ENCODE assay signal across 8 mouse cellular contexts in genomic region chr3:90465081-90465685, GRCm38 (mm10). TPM values are rescaled to one million over a fixed set of nuclear protein-coding genes. Genes with fewer than 3 reads are reported as not detected.
DNase-seq lines count a peak whose midpoint lies in the region; ATAC-seq lines count a peak whose summit lies in the region.

No protein-coding gene starts in this region.

- WGBS in limb, embryonic 13.5 days, result under 1% methylated on average over 75 of the region's 75 CpGs
- WGBS in midbrain, embryonic 15.5 days, result under 1% methylated on average over 75 of the region's 75 CpGs

- intact Hi-C loops in heart, postnatal 14 days (cut with DNase I), result loop anchor here (2.0 to 10.0 kb wide), 2 partner anchors 32 to 170 kb away; partner anchors contain the start of genes Gatad2b and Ints3

- peaks cover 70% of the 10 kb centered on the region for H3K27me3 ChIP-seq in limb, embryonic 13.5 days
- H3K27me3 ChIP-seq in midbrain, embryonic 15.5 days (replicated peaks), result peaks cover 41% of the 10 kb centered on the region

- DNase-seq in spleen, postnatal 10 days (ENCODE audit: low spot score in 2 of 2), result peak; percentile 33 to 35
- DNase-seq in spleen, postnatal 4 days (ENCODE audit: low spot score in 2 of 2), result no peak
- DNase-seq in embryo, embryonic 10.5 days (ENCODE audit: low spot score), result peak; percentile 50
- peak; percentile 42 to 50 for DNase-seq in heart, postnatal 14 days
- no peak for DNase-seq in right cerebral cortex, postnatal 36 days (ENCODE audit: low spot score in 2 of 2)
- no peak for DNase-seq in c-Kit-positive CD71-positive TER-119-positive erythroid progenitor cells, embryonic 14.5 days (ENCODE audit: low spot score)

- H3K4me3 ChIP-seq in limb, embryonic 13.5 days, result peak overlapping the region; percentile 54
- H3K4me3 ChIP-seq in midbrain, embryonic 15.5 days, result peak overlapping the region; percentile 51

- H3K4me2 ChIP-seq in limb, embryonic 13.5 days (replicated peaks), result peak overlapping the region; percentile 96
- peak overlapping the region; percentile 96 for H3K4me2 ChIP-seq in midbrain, embryonic 15.5 days

- peaks cover 14% of the 10 kb centered on the region for H3K4me1 ChIP-seq in limb, embryonic 13.5 days
- peaks cover 15% of the 10 kb centered on the region for H3K4me1 ChIP-seq in midbrain, embryonic 15.5 days

- H3K9me3 ChIP-seq in limb, embryonic 13.5 days, result no peaks in the 10 kb centered on the region
- H3K9me3 ChIP-seq in midbrain, embryonic 15.5 days, result no peaks in the 10 kb centered on the region

- H3K27ac ChIP-seq in limb, embryonic 13.5 days, result no peak overlapping the region
- H3K27ac ChIP-seq in midbrain, embryonic 15.5 days, result no peak overlapping the region

- ATAC-seq in limb, embryonic 13.5 days (ENCODE audit: low FRiP score, low read depth), result 0 out of 2 replicates have a peak, but pooled peaks have one; percentile 9
- ATAC-seq in midbrain, embryonic 15.5 days (replicated peaks), result peak; percentile 44

- peak overlapping the region; percentile 66 for H3K9ac ChIP-seq in limb, embryonic 13.5 days
- H3K9ac ChIP-seq in midbrain, embryonic 15.5 days, result peak overlapping the region; percentile 33

- no peaks in the 10 kb centered on the region for H3K36me3 ChIP-seq in limb, embryonic 13.5 days
- no peaks in the 10 kb centered on the region for H3K36me3 ChIP-seq in midbrain, embryonic 15.5 days (replicated peaks)

RNA-seq across cellular contexts. Expression of gene Npr1, which starts 0.5 kb away (rescaled TPM):
- 10 to 100 TPM; 25.8 to 33.1 TPM for total RNA-seq in heart, postnatal 14 days (2021)
- 4.0 and 4.8 TPM in 2 replicates for polyA plus RNA-seq in limb, embryonic 13.5 days (2015; fragmentation: Nextera tagmentation; extraction: Ambion mirVana)
- polyA plus RNA-seq in midbrain, embryonic 15.5 days (2015; fragmentation: Nextera tagmentation; extraction: Ambion mirVana), result 2.7 and 3.0 TPM in 2 replicates

RNA-seq across cellular contexts. Expression of gene Ilf2, which starts 10.7 kb away (rescaled TPM):
- total RNA-seq in heart, postnatal 14 days (2021), result 10 to 100 TPM; 35.3 to 39.2 TPM
- 277 and 284 TPM in 2 replicates for polyA plus RNA-seq in limb, embryonic 13.5 days (2015; fragmentation: Nextera tagmentation; extraction: Ambion mirVana)
- polyA plus RNA-seq in midbrain, embryonic 15.5 days (2015; fragmentation: Nextera tagmentation; extraction: Ambion mirVana), result 263 and 264 TPM in 2 replicates

RNA-seq across cellular contexts. Expression of gene Snapin, which starts 25.6 kb away (rescaled TPM):
- total RNA-seq in heart, postnatal 14 days (2021), result 10 to 100 TPM; 51.3 to 52.6 TPM
- 83.1 and 85.4 TPM in 2 replicates for polyA plus RNA-seq in limb, embryonic 13.5 days (2015; fragmentation: Nextera tagmentation; extraction: Ambion mirVana)
- 83.4 and 89.2 TPM in 2 replicates for polyA plus RNA-seq in midbrain, embryonic 15.5 days (2015; fragmentation: Nextera tagmentation; extraction: Ambion mirVana)

RNA-seq across cellular contexts. Expression of gene Ints3, which starts 31.8 kb away (rescaled TPM):
- total RNA-seq in heart, postnatal 14 days (2021), result 10 to 100 TPM; 26.4 to 27.2 TPM
- 28.5 and 29.4 TPM in 2 replicates for polyA plus RNA-seq in limb, embryonic 13.5 days (2015; fragmentation: Nextera tagmentation; extraction: Ambion mirVana)
- polyA plus RNA-seq in midbrain, embryonic 15.5 days (2015; fragmentation: Nextera tagmentation; extraction: Ambion mirVana), result 37.8 and 39.2 TPM in 2 replicates

RNA-seq across cellular contexts. Expression of gene Chtop, which starts 44.1 kb away (rescaled TPM):
- total RNA-seq in heart, postnatal 14 days (2021), result 100 to 1,000 TPM; 101 to 123 TPM
- 186 and 187 TPM in 2 replicates for polyA plus RNA-seq in limb, embryonic 13.5 days (2015; fragmentation: Nextera tagmentation; extraction: Ambion mirVana)
- polyA plus RNA-seq in midbrain, embryonic 15.5 days (2015; fragmentation: Nextera tagmentation; extraction: Ambion mirVana), result 184 and 185 TPM in 2 replicates

Comparison
In these comparisons a context has a peak if more than half of its experiments do, and no peak if none do; other contexts are left out.
1. DNase-seq: peak in spleen, postnatal 10 days (2 of 2), embryo, embryonic 10.5 days (single experiment) and heart, postnatal 14 days (2 of 2); none in spleen, postnatal 4 days (0 of 2), right cerebral cortex, postnatal 36 days (0 of 2) and c-Kit-positive CD71-positive TER-119-positive erythroid progenitor cells, embryonic 14.5 days (single experiment).